Mouse (Mus musculus): ENCODE data around the gene Scamp3.

GRCm38 (mm10) chr3:89182531-89183057 is 5.3 kb downstream of the Scamp3 start:
- no peak for TF ChIP-seq TAL1 (IDR thresholded peaks at IDR 0.05; ENCODE audit: low read length)
- no peak for TF ChIP-seq GATA1 (IDR thresholded peaks at IDR 0.05; ENCODE audit: low read length)

Measured in erythroblast, embryonic 14.5 days (primary cell).